ENCODE assay signal across 22 mouse cellular contexts in the genomic region with DNA sequence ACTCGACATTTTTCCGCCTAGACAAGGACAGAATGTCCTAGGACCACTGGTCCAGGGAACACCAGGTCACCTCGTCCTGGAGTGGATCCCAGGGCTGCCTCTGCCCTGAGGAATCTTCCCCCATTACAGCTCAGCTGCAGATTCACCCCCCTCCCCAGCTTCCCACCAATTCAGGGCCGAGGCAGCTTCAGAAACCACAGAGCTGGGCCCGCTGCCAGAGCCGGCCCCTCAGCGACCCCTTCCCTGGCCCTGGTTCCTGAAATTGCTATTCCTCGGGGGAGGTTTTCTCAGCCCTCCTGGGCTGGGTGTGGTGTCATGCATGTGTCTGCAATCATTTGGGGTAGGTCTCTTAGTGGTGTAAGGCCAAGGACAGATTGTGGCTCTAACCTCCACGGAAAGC. TPM values are rescaled to one million over a fixed set of nuclear protein-coding genes. Genes with fewer than 3 reads are reported as not detected.
A peak's percentile ranks its signal among the peaks of the same experiment; 100 is the strongest.
DNase-seq lines count a peak whose midpoint lies in the region; ATAC-seq lines count a peak whose summit lies in the region.
"Had no signal": no experiment of that assay in that cellular context is flagged by ENCODE, and none has a peak within 500 bp of the region (broad histone marks: within the 10 kb centered on the region; RNA-seq: fewer than 3 reads in every experiment).

No protein-coding gene starts in this region.

- ATAC-seq in limb, embryonic 13.5 days (ENCODE audit: low FRiP score, low read depth) = no peak
- peak; percentile 21 for ATAC-seq in granulocyte monocyte progenitor cell, adult 5-6 weeks (replicated peaks; ENCODE audit: poor library complexity, severe bottlenecking)
- ATAC-seq in forebrain, embryonic 14.5 days = no peak
- ATAC-seq: forebrain, postnatal 0 days; hindbrain, embryonic 16.5 days; intestine, embryonic 16.5 days; midbrain, embryonic 16.5 days had no signal

- peaks cover 42% of the 10 kb centered on the region for H3K27me3 ChIP-seq in limb, embryonic 13.5 days
- H3K27me3 ChIP-seq in limb, embryonic 10.5 days (ENCODE audit: low read depth, poor library complexity, severe bottlenecking) = peaks cover 47% of the 10 kb centered on the region
- H3K27me3 ChIP-seq in forebrain, embryonic 14.5 days (replicated peaks; ENCODE audit: control insufficient read depth, insufficient read depth, low read length) = no peaks in the 10 kb centered on the region

- H3K4me2 ChIP-seq in limb, embryonic 13.5 days (replicated peaks) = no peak overlapping the region
- no peak overlapping the region for H3K4me2 ChIP-seq in forebrain, embryonic 14.5 days (ENCODE audit: low read length)
- H3K4me2 ChIP-seq: kidney, embryonic 15.5 days; limb, embryonic 12.5 days; liver, embryonic 15.5 days; neural tube, embryonic 15.5 days had no signal

- H3K27ac ChIP-seq in limb, embryonic 13.5 days = no peak overlapping the region
- no peak overlapping the region for H3K27ac ChIP-seq in limb, embryonic 10.5 days
- H3K27ac ChIP-seq in forebrain, embryonic 14.5 days (ENCODE audit: low read depth, low read length) = no peak overlapping the region
- H3K27ac ChIP-seq: gastrocnemius, adult 2 months; kidney, embryonic 15.5 days; limb, embryonic 12.5 days; liver, embryonic 15.5 days; macrophage; neural tube, embryonic 15.5 days; stomach, postnatal 0 days had no signal

- no peak overlapping the region for H3K4me3 ChIP-seq in limb, embryonic 13.5 days
- H3K4me3 ChIP-seq in limb, embryonic 10.5 days = no peak overlapping the region
- no peak overlapping the region for H3K4me3 ChIP-seq in forebrain, embryonic 14.5 days (ENCODE audit: low read depth, low read length)
- H3K4me3 ChIP-seq: gastrocnemius, adult 2 months; kidney, embryonic 15.5 days; limb, embryonic 12.5 days; liver, embryonic 15.5 days; neural tube, embryonic 15.5 days had no signal

- H3K9ac ChIP-seq in limb, embryonic 13.5 days = peak overlapping the region; percentile 13; the same call in 1 of the 2 replicates
- no peak overlapping the region for H3K9ac ChIP-seq in forebrain, embryonic 14.5 days (ENCODE audit: low read length)
- H3K9ac ChIP-seq: forebrain, postnatal 0 days; kidney, embryonic 15.5 days; limb, embryonic 12.5 days; liver, embryonic 15.5 days; neural tube, embryonic 15.5 days had no signal

- DNase-seq in limb, embryonic 10.5 days (ENCODE audit: low spot score) = no peak
- peak; percentile 28 for DNase-seq in ovary, postnatal 36 days (ENCODE audit: low spot score)
- no peak for DNase-seq in ovary, postnatal 10 days (ENCODE audit: low spot score)
- DNase-seq in adrenal gland, postnatal 10 days = no peak
- DNase-seq in forebrain, embryonic 14.5 days (ENCODE audit: low spot score) = no peak
- DNase-seq: cerebellum, adult 8-10 months; forebrain, postnatal 0 days; gastrocnemius, adult 2 months; heart, adult 11 months; heart, postnatal 36 days; thymus, postnatal 36 days had no signal

- H3K36me3 ChIP-seq in limb, embryonic 13.5 days = no peaks in the 10 kb centered on the region
- no peaks in the 10 kb centered on the region for H3K36me3 ChIP-seq in limb, embryonic 10.5 days
- H3K36me3 ChIP-seq in forebrain, embryonic 14.5 days (ENCODE audit: control insufficient read depth, insufficient read depth, low read length) = no peaks in the 10 kb centered on the region
- H3K36me3 ChIP-seq: kidney, embryonic 15.5 days; limb, embryonic 12.5 days; liver, embryonic 15.5 days; neural tube, embryonic 15.5 days had no signal

- no peaks in the 10 kb centered on the region for H3K9me3 ChIP-seq in limb, embryonic 13.5 days
- no peaks in the 10 kb centered on the region for H3K9me3 ChIP-seq in limb, embryonic 10.5 days (replicated peaks)
- H3K9me3 ChIP-seq in forebrain, embryonic 14.5 days (replicated peaks; ENCODE audit: control insufficient read depth, low read length) = no peaks in the 10 kb centered on the region
- H3K9me3 ChIP-seq: kidney, embryonic 15.5 days; limb, embryonic 12.5 days; liver, embryonic 15.5 days; neural tube, embryonic 15.5 days had no signal

- H3K4me1 ChIP-seq in limb, embryonic 13.5 days = peaks cover 20% of the 10 kb centered on the region
- H3K4me1 ChIP-seq in limb, embryonic 10.5 days = peaks cover 63% of the 10 kb centered on the region
- H3K4me1 ChIP-seq in forebrain, embryonic 14.5 days (ENCODE audit: control insufficient read depth, insufficient read depth, low read length) = no peaks in the 10 kb centered on the region
- H3K4me1 ChIP-seq: liver, embryonic 15.5 days had no signal

- 39% methylated on average over 9 of the region's 9 CpGs for WGBS in limb, embryonic 13.5 days
- WGBS in limb, embryonic 10.5 days = 55% methylated on average over 9 of the region's 9 CpGs
- 54% methylated on average over 9 of the region's 9 CpGs for WGBS in forebrain, embryonic 14.5 days

RNA-seq across cellular contexts. Expression of gene Cd82, which starts 22.5 kb away (rescaled TPM):
- 29.5 and 30.0 TPM in 2 replicates for polyA plus RNA-seq in limb, embryonic 13.5 days (2015; fragmentation: Nextera tagmentation; extraction: Ambion mirVana)
- 4.1 and 7.2 TPM in 2 replicates for polyA plus RNA-seq in limb, embryonic 10.5 days (2016; fragmentation: Nextera tagmentation; extraction: Ambion mirVana)
- total RNA-seq in granulocyte monocyte progenitor cell, adult 5-6 weeks (2014; fragmentation: Nextera tagmentation) = 17.7 and 22.8 TPM in 2 replicates
- 11.3 and 23.5 TPM in 2 replicates for total RNA-seq in granulocyte monocyte progenitor cell, adult 5-6 weeks (2017)
- 10 to 100 TPM; 44.1 to 47.5 TPM for total RNA-seq in adrenal gland, postnatal 10 days (2021)
- 16.8 and 18.6 TPM in 2 replicates for polyA plus RNA-seq in forebrain, embryonic 14.5 days (2014; fragmentation: Nextera tagmentation; extraction: Ambion mirVana)
